ENCODE assay signal across 9 mouse cellular contexts in genomic region chr2:59162285-59162600, GRCm38 (mm10). TPM values are rescaled to one million over a fixed set of nuclear protein-coding genes. Genes with fewer than 3 reads are reported as not detected.
DNase-seq lines count a peak whose midpoint lies in the region; ATAC-seq and TF ChIP-seq lines count a peak whose summit lies in the region.
"Had no signal": no experiment of that assay in that cellular context is flagged by ENCODE, and none has a peak within 500 bp of the region (broad histone marks: within the 10 kb centered on the region; RNA-seq: fewer than 3 reads in every experiment).

No protein-coding gene starts in this region.

- no peaks in the 10 kb centered on the region for H3K9me3 ChIP-seq in heart, embryonic 13.5 days
- H3K9me3 ChIP-seq in hindbrain, embryonic 11.5 days (ENCODE audit: control insufficient read depth, low read length), result no peaks in the 10 kb centered on the region
- no peaks in the 10 kb centered on the region for H3K9me3 ChIP-seq in midbrain, embryonic 10.5 days (replicated peaks)

- H3K27me3 ChIP-seq in heart, embryonic 13.5 days (replicated peaks), result no peaks in the 10 kb centered on the region
- H3K27me3 ChIP-seq in hindbrain, embryonic 11.5 days (ENCODE audit: control insufficient read depth, insufficient read depth, low read length), result no peaks in the 10 kb centered on the region
- no peaks in the 10 kb centered on the region for H3K27me3 ChIP-seq in midbrain, embryonic 10.5 days (ENCODE audit: low read depth, poor library complexity, severe bottlenecking)

- H3K27ac ChIP-seq in heart, embryonic 13.5 days (replicated peaks), result peak overlapping the region; percentile 97
- no peak overlapping the region for H3K27ac ChIP-seq in bone marrow macrophage, adult 2 months (ENCODE audit: insufficient read depth, low read depth, low read length)
- no peak overlapping the region for H3K27ac ChIP-seq in hindbrain, embryonic 11.5 days (ENCODE audit: low read depth, low read length)
- peak overlapping the region; percentile 96; the same call in 1 of the 2 replicates for H3K27ac ChIP-seq in midbrain, embryonic 10.5 days (replicated peaks)

- TF ChIP-seq POLR2A in bone marrow macrophage, adult 2 months (IDR thresholded peaks at IDR 0.05; ENCODE audit: borderline replicate concordance, low read depth, low read length), result no peak

- no peak for DNase-seq in heart, postnatal 36 days
- peak; percentile 13 for DNase-seq in hindbrain, embryonic 11.5 days (ENCODE audit: low spot score)
- DNase-seq in midbrain, embryonic 10.5 days (ENCODE audit: low spot score), result no peak
- no peak for DNase-seq in thymus, postnatal 25 days
- no peak for DNase-seq in urinary bladder, postnatal 4 days (ENCODE audit: low spot score in 2 of 2)
- DNase-seq in embryo, embryonic 9.5 days (ENCODE audit: extremely low spot score), result no peak

- peak overlapping the region; percentile 81 for H3K4me2 ChIP-seq in heart, embryonic 13.5 days
- H3K4me2 ChIP-seq in hindbrain, embryonic 11.5 days (replicated peaks; ENCODE audit: low read depth, low read length), result peak overlapping the region; percentile 89

- no peak for ATAC-seq in heart, embryonic 13.5 days (ENCODE audit: extremely low read depth, insufficient number of reproducible peaks, low FRiP score, low TSS enrichment)
- no peak for ATAC-seq in hindbrain, embryonic 11.5 days (ENCODE audit: low FRiP score)

- H3K9ac ChIP-seq in heart, embryonic 13.5 days, result peak overlapping the region; percentile 97
- H3K9ac ChIP-seq in hindbrain, embryonic 11.5 days (ENCODE audit: low read depth, low read length), result peak overlapping the region; percentile 87; the same call in 1 of the 2 replicates

- H3K4me3 ChIP-seq in heart, embryonic 13.5 days, result peak overlapping the region; percentile 96
- H3K4me3 ChIP-seq in bone marrow macrophage, adult 2 months (ENCODE audit: insufficient read depth, low read length), result peak overlapping the region; percentile 99
- peak overlapping the region; percentile 93 for H3K4me3 ChIP-seq in hindbrain, embryonic 11.5 days (ENCODE audit: low read depth, low read length)
- peak overlapping the region; percentile 94 for H3K4me3 ChIP-seq in midbrain, embryonic 10.5 days

- WGBS in heart, embryonic 13.5 days, result 29% methylated on average over 8 of the region's 8 CpGs
- 43% methylated on average over 8 of the region's 8 CpGs for WGBS in hindbrain, embryonic 11.5 days
- 39% methylated on average over 8 of the region's 8 CpGs for WGBS in midbrain, embryonic 10.5 days

- intact Hi-C loops in heart, postnatal 36 days (cut with DNase I), result loop anchor here (5.0 kb wide), 3 partner anchors 45 to 145 kb away; no protein-coding TSS in a partner anchor

- no peak for TF ChIP-seq CTCF in bone marrow macrophage, adult 2 months (IDR thresholded peaks at IDR 0.05; ENCODE audit: low read depth, low read length)

- H3K4me1 ChIP-seq in heart, embryonic 13.5 days, result peaks cover 38% of the 10 kb centered on the region
- peaks cover 12% of the 10 kb centered on the region for H3K4me1 ChIP-seq in bone marrow macrophage, adult 2 months (ENCODE audit: control insufficient read depth, insufficient read depth, low read length)
- no peaks in the 10 kb centered on the region; the same call in 1 of the 2 replicates for H3K4me1 ChIP-seq in hindbrain, embryonic 11.5 days (replicated peaks; ENCODE audit: control insufficient read depth, insufficient read depth, low read length)
- H3K4me1 ChIP-seq in midbrain, embryonic 10.5 days, result peaks cover 28% of the 10 kb centered on the region

- no peaks in the 10 kb centered on the region for H3K36me3 ChIP-seq in heart, embryonic 13.5 days
- no peaks in the 10 kb centered on the region for H3K36me3 ChIP-seq in hindbrain, embryonic 11.5 days (ENCODE audit: control insufficient read depth, insufficient read depth, low read length)
- H3K36me3 ChIP-seq in midbrain, embryonic 10.5 days, result 0 out of 2 replicates have a peak, but pooled peaks cover 2% of the 10 kb centered on the region

RNA-seq across cellular contexts. Expression of gene Pkp4, which starts 1.6 kb away (rescaled TPM):
- polyA plus RNA-seq in heart, embryonic 13.5 days (2015; fragmentation: Nextera tagmentation; extraction: Ambion mirVana), result 32.4 and 37.6 TPM in 2 replicates
- 100 to 1,000 TPM; 146 to 197 TPM for total RNA-seq in heart, postnatal 36 days (2021)
- 20.0 and 23.9 TPM in 2 replicates for polyA plus RNA-seq in bone marrow macrophage, adult 2 months (2012; ENCODE audit: insufficient read depth, insufficient read length, missing spikeins)
- 16.3 and 21.3 TPM in 2 replicates for polyA plus RNA-seq in hindbrain, embryonic 11.5 days (2014; fragmentation: Nextera tagmentation; extraction: Ambion mirVana)
- 18.7 and 19.1 TPM in 2 replicates for polyA plus RNA-seq in midbrain, embryonic 10.5 days (2016; fragmentation: Nextera tagmentation; extraction: Ambion mirVana)

RNA-seq across cellular contexts. Expression of gene Ccdc148, which starts 1.8 kb away (rescaled TPM):
- 0.88 and 0.89 TPM in 2 replicates for polyA plus RNA-seq in heart, embryonic 13.5 days (2015; fragmentation: Nextera tagmentation; extraction: Ambion mirVana)
- under 1 TPM; 0.41 to 0.83 TPM for total RNA-seq in heart, postnatal 36 days (2021)
- 0.27 TPM in 1 of 2 replicates, not detected in the other for polyA plus RNA-seq in bone marrow macrophage, adult 2 months (2012; ENCODE audit: insufficient read depth, insufficient read length, missing spikeins)
- polyA plus RNA-seq in hindbrain, embryonic 11.5 days (2014; fragmentation: Nextera tagmentation; extraction: Ambion mirVana), result 0.60 and 0.98 TPM in 2 replicates
- 0.89 and 1.4 TPM in 2 replicates for polyA plus RNA-seq in midbrain, embryonic 10.5 days (2016; fragmentation: Nextera tagmentation; extraction: Ambion mirVana)
- total RNA-seq: common myeloid progenitor, adult 5-6 weeks had no signal

Comparison
In these comparisons a context has a peak if more than half of its experiments do, and no peak if none do; other contexts are left out.
1. H3K27ac ChIP-seq: peak in heart, embryonic 13.5 days (single experiment) and midbrain, embryonic 10.5 days (single experiment); none in bone marrow macrophage, adult 2 months (single experiment) and hindbrain, embryonic 11.5 days (single experiment).
2. Peak in every context shown above with its lines, with median percentiles within 50 percentile points of each other: H3K4me3 ChIP-seq.